1 mouse cellular context compared by ENCODE assay signal in the genomic region with DNA sequence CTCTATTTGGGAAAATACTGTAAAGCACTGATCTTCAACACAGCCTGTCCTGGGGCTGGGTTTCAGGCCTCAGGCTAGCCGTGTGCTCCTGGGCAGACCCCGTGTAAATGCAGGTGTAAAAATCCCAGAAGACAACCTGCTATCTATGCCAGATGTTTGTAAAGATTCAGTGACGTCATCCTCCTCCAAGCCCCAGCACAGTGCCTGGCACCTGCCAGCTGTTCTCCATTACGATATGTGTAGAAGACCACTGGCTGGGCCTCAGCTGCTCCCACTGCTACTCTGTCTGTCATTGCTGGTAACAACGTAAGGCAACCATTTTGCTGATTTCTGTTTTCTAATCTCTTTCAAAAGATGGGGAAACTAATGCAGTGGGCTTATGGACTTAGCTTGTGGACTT.
TF ChIP-seq lines count a peak whose summit lies in the region.

No protein-coding gene starts in this region.

TF ChIP-seq in CH12.LX, 34 proteins besides CTCF, POLR2A, EP300 and RAD21 (continued from another document):
- TF ChIP-seq ZKSCAN1 (IDR thresholded peaks at IDR 0.05; ENCODE audit: borderline replicate concordance, low read depth, low read length): no peak
- TF ChIP-seq ZC3H11A (IDR thresholded peaks at IDR 0.05; ENCODE audit: low read depth, low read length): no peak
- TF ChIP-seq ZNF384 (IDR thresholded peaks at IDR 0.05; ENCODE audit: low read depth, low read length): no peak
- TF ChIP-seq MAFK (IDR thresholded peaks at IDR 0.05; ENCODE audit: insufficient replicate concordance, low read length): no peak
TF ChIP-seq in CH12.LX: peak in this region for 6.
